Mouse (Mus musculus) embryo, embryonic 11 days (tissue): ENCODE measurements at regions not wholly inside any gene's neighbourhood (a gene's known extent, or its start where the extent isn't known, plus 50 kb on each side); places are given as distances from the start of the nearest gene placed in this dataset.

Experiments
- DNase-seq: peaks from one replicate; pipeline ENCODE4 v3.0.0-alpha.2; 2015

DNA sequence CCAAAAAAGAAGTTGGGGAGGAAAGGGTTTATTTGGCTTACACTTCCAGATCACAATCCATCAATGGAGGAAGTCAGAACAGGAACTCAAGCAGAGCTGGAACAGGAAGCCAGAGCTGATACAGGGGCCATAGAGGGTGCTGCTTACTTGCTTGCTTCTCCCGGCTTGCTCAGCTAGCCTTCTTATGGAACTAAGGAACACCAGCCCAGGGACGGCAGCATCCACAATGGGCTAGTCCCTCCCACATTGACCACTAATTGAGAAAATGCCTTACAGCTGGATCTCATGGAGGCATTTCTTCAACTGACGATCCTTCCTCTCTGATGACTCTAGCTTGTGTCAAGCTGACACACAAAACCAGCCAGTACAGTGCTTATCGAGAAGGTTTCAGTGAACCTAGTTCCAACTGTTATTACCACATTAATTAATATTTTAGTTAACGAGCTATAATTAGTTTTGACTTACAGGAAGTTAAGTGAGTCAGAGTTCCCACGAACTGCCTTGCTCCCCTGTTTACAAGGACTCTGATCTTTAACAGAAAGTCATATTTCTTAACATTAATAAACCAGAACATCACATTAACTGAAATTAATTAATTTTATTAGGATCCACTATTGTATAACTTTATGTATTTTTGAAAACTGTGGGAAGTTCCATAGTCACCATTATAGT, 158.2 kb downstream of the Calcrl start:
- DNase-seq, result peak; percentile 43

DNA sequence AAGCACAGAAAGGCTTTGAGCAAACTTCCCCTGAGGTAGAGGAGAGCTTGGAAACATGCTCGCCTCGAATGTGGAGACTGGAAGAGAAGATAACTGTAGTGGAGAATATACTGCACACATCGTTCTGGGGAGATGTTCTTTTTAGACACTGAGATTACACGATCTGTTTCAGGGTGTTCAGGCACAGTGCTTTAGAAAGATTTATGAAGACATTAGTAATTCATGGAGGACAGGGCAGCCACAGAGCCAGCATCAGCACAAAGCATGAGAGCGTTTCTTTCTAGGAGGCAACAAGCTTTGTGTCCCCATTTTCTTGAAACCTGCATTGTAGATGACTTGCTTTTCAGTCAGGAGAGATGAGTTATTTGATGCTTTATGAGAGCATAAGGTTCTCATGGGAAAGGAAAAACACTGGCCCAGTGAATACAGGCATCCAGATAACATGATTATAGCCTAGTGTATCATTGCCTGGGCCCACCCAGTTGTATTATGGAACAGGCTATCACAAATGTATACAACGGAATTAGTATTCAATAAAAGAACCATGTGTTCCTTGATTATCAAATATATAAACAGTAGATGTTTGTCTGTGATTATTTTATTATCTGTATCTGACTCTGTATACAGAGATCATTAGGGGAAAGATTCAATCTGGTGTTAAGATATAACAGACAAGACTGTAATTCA, 151.0 kb downstream of the Calcrl start:
- no peak for DNase-seq

DNA sequence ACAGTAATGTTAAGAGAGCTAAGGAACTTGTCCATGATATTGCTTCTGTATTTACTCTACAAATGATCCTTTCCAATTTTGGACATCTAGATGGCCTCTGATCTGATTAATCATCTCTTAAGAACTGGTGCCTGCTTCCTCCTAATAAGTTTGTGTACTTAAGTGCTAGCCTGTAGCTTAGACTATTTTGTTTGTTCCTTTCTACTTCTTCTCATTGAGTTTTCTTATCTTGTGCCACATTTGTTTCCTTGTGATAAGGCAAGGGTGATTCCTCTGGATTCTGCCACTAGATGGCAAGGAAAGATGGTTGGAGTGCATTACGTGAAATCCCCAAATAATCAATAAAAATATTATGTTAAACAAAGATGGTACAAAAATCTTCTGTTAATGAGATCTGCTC, 148.0 kb downstream of the Calcrl start:
- DNase-seq, result no peak
